Mouse (Mus musculus) erythroid progenitor cell, adult 5-6 weeks (primary cell): ENCODE results near the gene Tbc1d8b. TPM values are rescaled to one million over a fixed set of nuclear protein-coding genes. Genes with fewer than 3 reads are reported as not detected.

Experiments used
- ATAC-seq: replicated peaks from 2 replicates; pipeline ENCODE4 v1.8.0; 2016; ENCODE audit warnings: moderate number of reproducible peaks, mild to moderate bottlenecking, moderate TSS enrichment, inconsistent platforms; ENCODE audit not compliant: poor library complexity, low FRiP score, severe bottlenecking
- total RNA-seq, 2 experiments: library from RNA; stranded (forward) in 1 of 2; stranded (reverse) in 1 of 2; fragments of 150-400 nt in 1 of 2; fragments of 186-747, 209-891 nt in 1 of 2; gene quantifications; 2 replicates each; pipeline versions ENCODE4 v1.2.3 to v1.2.4; 2015 to 2017; ENCODE audit warnings: low replicate concordance in 2 of 2

Tbc1d8b gene
- total RNA-seq, 2 experiments from 2014 or later, result 0.84 to 1.6 TPM

- no peak for ATAC-seq
These were observed 92.6 kb downstream of the Tbc1d8b start for GRCm38 (mm10) chrX:139777357-139777756.

GRCm38 (mm10) chrX:139778886-139779285 lies 94.1 kb downstream of the Tbc1d8b start:
- no peak for ATAC-seq

- no peak for ATAC-seq
These were observed 94.6 kb downstream of the Tbc1d8b start for GRCm38 (mm10) chrX:139779401-139779800.

- ATAC-seq, result no peak
These were observed 96.2 kb downstream of the Tbc1d8b start for GRCm38 (mm10) chrX:139780988-139781387.

GRCm38 (mm10) chrX:139781563-139781962 lies 96.8 kb downstream of the Tbc1d8b start:
- ATAC-seq, result no peak

GRCm38 (mm10) chrX:139782278-139783044 lies 97.7 kb downstream of the Tbc1d8b start, which contains the start of gene Ripply1:
Ripply1 (minus strand) TSS chrX:139782353.
- ATAC-seq, result no peak

GRCm38 (mm10) chrX:139783045-139783422 lies 98.2 kb downstream of the Tbc1d8b start:
- ATAC-seq, result no peak

GRCm38 (mm10) chrX:139785764-139786163 lies 101.0 kb downstream of the Tbc1d8b start:
- no peak for ATAC-seq

- ATAC-seq, result no peak
These were observed 109.5 kb downstream of the Tbc1d8b start for GRCm38 (mm10) chrX:139794072-139794845.

GRCm38 (mm10) chrX:139796037-139796436 lies 111.2 kb downstream of the Tbc1d8b start:
- ATAC-seq, result no peak

- ATAC-seq, result no peak
These were observed 113.1 kb downstream of the Tbc1d8b start for GRCm38 (mm10) chrX:139797875-139798274.

- ATAC-seq, result no peak
These were observed 115.2 kb downstream of the Tbc1d8b start for GRCm38 (mm10) chrX:139799953-139800352.

- ATAC-seq, result no peak
These were observed 115.6 kb downstream of the Tbc1d8b start, which contains the start of gene Cldn2 for GRCm38 (mm10) chrX:139800406-139800878. Cldn2 (plus strand) TSS chrX:139800828.

Other genes with a start within 250 kb of the Tbc1d8b start
- 0.72 TPM in 1 of 2 replicates, not detected in the other for gene D330045A20Rik, start 204.6 kb upstream of the Tbc1d8b start, total RNA-seq (2015; ENCODE audit: low replicate concordance)
- 0.68 and 1.4 TPM in 2 replicates for gene D330045A20Rik, start 204.6 kb upstream of the Tbc1d8b start, total RNA-seq (2017; ENCODE audit: low replicate concordance)
- 2.9 TPM in 1 of 2 replicates, not detected in the other for gene Rnf128, start 121.7 kb upstream of the Tbc1d8b start, total RNA-seq (2015; ENCODE audit: low replicate concordance)
- 1.7 TPM in 1 of 2 replicates, not detected in the other for gene Rnf128, start 121.7 kb upstream of the Tbc1d8b start, total RNA-seq (2017; ENCODE audit: low replicate concordance)
- not detected in 2 replicates for gene Gm15013, start 29.5 kb downstream of the Tbc1d8b start, total RNA-seq (2015; ENCODE audit: low replicate concordance)
- gene Gm15013, start 29.5 kb downstream of the Tbc1d8b start, total RNA-seq (2017; ENCODE audit: low replicate concordance), result not detected in 2 replicates
- gene Ripply1, start 97.4 kb downstream of the Tbc1d8b start, total RNA-seq (2015; ENCODE audit: low replicate concordance), result 1.3 TPM in 1 of 2 replicates, not detected in the other
- not detected in 2 replicates for gene Ripply1, start 97.4 kb downstream of the Tbc1d8b start, total RNA-seq (2017; ENCODE audit: low replicate concordance)
- not detected in 2 replicates for gene Cldn2, start 115.8 kb downstream of the Tbc1d8b start, total RNA-seq (2015; ENCODE audit: low replicate concordance)
- gene Cldn2, start 115.8 kb downstream of the Tbc1d8b start, total RNA-seq (2017; ENCODE audit: low replicate concordance), result not detected in 2 replicates
- 0.42 TPM in 1 of 2 replicates, not detected in the other for gene Morc4, start 186.7 kb downstream of the Tbc1d8b start, total RNA-seq (2015; ENCODE audit: low replicate concordance)
- not detected in 2 replicates for gene Morc4, start 186.7 kb downstream of the Tbc1d8b start, total RNA-seq (2017; ENCODE audit: low replicate concordance)